Mouse (Mus musculus): ENCODE measurements at regions not wholly inside any gene's neighbourhood (a gene's known extent, or its start where the extent isn't known, plus 50 kb on each side); places are given as distances from the start of the nearest gene placed in this dataset.
A peak's percentile ranks its signal among the peaks of the same experiment; 100 is the strongest.

- DNase-seq (ENCODE audit: low spot score in 2 of 2) = no peak
These were observed 846.7 kb downstream of the Synb start for GRCm38 (mm10) chr14:68447240-68447923.

- DNase-seq (ENCODE audit: low spot score in 2 of 2) = no peak
These were observed 860.8 kb downstream of the Synb start for GRCm38 (mm10) chr14:68433326-68433725.

GRCm38 (mm10) chr14:68432111-68432510 is 862.0 kb downstream of the Synb start:
- DNase-seq (ENCODE audit: low spot score in 2 of 2) = no peak

GRCm38 (mm10) chr14:68427235-68427634 is 866.9 kb downstream of the Synb start:
- no peak for DNase-seq (ENCODE audit: low spot score in 2 of 2)

- DNase-seq (ENCODE audit: low spot score in 2 of 2) = no peak
These were observed 901.7 kb downstream of the Synb start for GRCm38 (mm10) chr14:68392440-68392839.

GRCm38 (mm10) chr14:68391875-68392274 is 902.2 kb downstream of the Synb start:
- DNase-seq (ENCODE audit: low spot score in 2 of 2) = no peak

- DNase-seq (ENCODE audit: low spot score in 2 of 2) = no peak
These were observed 912.4 kb downstream of the Synb start for GRCm38 (mm10) chr14:68381741-68382140.

- DNase-seq (ENCODE audit: low spot score in 2 of 2) = no peak
These were observed 926.4 kb downstream of the Synb start for GRCm38 (mm10) chr14:68367696-68368095.

GRCm38 (mm10) chr14:68363892-68364291 is 930.2 kb downstream of the Synb start:
- no peak for DNase-seq (ENCODE audit: low spot score in 2 of 2)

GRCm38 (mm10) chr14:68361998-68362397 is 932.1 kb downstream of the Synb start:
- no peak for DNase-seq (ENCODE audit: low spot score in 2 of 2)

- no peak for DNase-seq (ENCODE audit: low spot score in 2 of 2)
These were observed 932.6 kb downstream of the Synb start for GRCm38 (mm10) chr14:68361481-68361880.

GRCm38 (mm10) chr14:68356396-68356795 is 937.7 kb downstream of the Synb start:
- DNase-seq (ENCODE audit: low spot score in 2 of 2) = no peak

GRCm38 (mm10) chr14:68355462-68355905 is 938.6 kb downstream of the Synb start:
- no peak for DNase-seq (ENCODE audit: low spot score in 2 of 2)

GRCm38 (mm10) chr14:68345527-68345926 is 948.6 kb downstream of the Synb start:
- DNase-seq (ENCODE audit: low spot score in 2 of 2) = no peak

GRCm38 (mm10) chr14:68344715-68345114 is 949.4 kb downstream of the Synb start:
- DNase-seq (ENCODE audit: low spot score in 2 of 2) = no peak

GRCm38 (mm10) chr14:68338440-68338839 is 955.7 kb downstream of the Synb start:
- DNase-seq (ENCODE audit: low spot score in 2 of 2) = no peak

GRCm38 (mm10) chr14:68325061-68325460 is 969.0 kb downstream of the Synb start:
- DNase-seq (ENCODE audit: low spot score in 2 of 2) = no peak

- no peak for DNase-seq (ENCODE audit: low spot score in 2 of 2)
These were observed 971.1 kb downstream of the Synb start for GRCm38 (mm10) chr14:68323008-68323407.

- no peak for DNase-seq (ENCODE audit: low spot score in 2 of 2)
These were observed 986.0 kb downstream of the Synb start for GRCm38 (mm10) chr14:68307973-68308660.

GRCm38 (mm10) chr14:68305166-68305565 is 988.9 kb downstream of the Synb start:
- DNase-seq (ENCODE audit: low spot score in 2 of 2) = peak; percentile 1 to 12

GRCm38 (mm10) chr14:68301710-68302109 is 992.4 kb downstream of the Synb start:
- no peak for DNase-seq (ENCODE audit: low spot score in 2 of 2)

- no peak for DNase-seq (ENCODE audit: low spot score in 2 of 2)
These were observed 1008.6 kb downstream of the Synb start for GRCm38 (mm10) chr14:68285546-68285945.

GRCm38 (mm10) chr14:68261436-68261835 is 1032.7 kb downstream of the Synb start:
- DNase-seq (ENCODE audit: low spot score in 2 of 2) = no peak
